Mouse (Mus musculus): ENCODE data around the gene Fam169b.

Gene Fam169b

GRCm38 (mm10) chr7:68273515-68273914 is at the start of gene Fam169b:
TSS of gene Fam169b (plus strand) at chr7:68273839.
- no peak for DNase-seq (ENCODE audit: low read depth)

GRCm38 (mm10) chr7:68224006-68224405 is 49.6 kb upstream of the Fam169b start:
- no peak for DNase-seq (ENCODE audit: low read depth)

DNA sequence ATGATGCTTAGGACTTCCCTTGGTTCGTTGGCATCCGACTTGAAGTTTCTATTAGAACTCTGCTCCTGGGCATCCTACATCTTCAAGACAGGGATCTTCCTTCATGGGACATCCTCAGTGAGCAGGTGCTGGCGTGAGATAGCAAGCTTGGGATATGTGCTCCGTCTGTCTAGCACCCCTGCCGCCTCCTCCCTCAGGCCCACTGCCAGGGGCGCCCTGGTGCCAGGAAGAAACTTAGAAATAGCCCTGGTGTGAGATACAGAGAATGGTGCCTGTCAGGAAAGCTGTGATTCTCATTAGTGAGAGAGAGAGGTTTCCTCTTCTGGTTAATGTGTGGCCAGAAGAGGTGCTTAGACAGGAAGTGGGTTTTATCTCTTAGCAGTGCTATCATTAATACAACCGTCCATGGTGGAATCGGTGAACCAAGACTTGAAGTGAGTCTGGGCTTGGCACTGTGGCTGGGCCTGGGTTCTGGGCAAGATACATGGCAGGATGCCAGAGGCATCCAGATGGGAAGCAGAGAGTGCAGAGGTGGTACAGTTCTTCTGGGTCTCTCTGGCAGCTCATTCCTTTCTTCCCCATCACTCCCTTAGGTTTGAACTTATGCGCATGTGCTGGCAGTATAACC is 48.1 kb upstream of the Fam169b start:
- peak; percentile 64 for DNase-seq (ENCODE audit: low read depth)

GRCm38 (mm10) chr7:68227021-68227420 is 46.6 kb upstream of the Fam169b start:
- no peak for DNase-seq (ENCODE audit: low read depth)

DNA sequence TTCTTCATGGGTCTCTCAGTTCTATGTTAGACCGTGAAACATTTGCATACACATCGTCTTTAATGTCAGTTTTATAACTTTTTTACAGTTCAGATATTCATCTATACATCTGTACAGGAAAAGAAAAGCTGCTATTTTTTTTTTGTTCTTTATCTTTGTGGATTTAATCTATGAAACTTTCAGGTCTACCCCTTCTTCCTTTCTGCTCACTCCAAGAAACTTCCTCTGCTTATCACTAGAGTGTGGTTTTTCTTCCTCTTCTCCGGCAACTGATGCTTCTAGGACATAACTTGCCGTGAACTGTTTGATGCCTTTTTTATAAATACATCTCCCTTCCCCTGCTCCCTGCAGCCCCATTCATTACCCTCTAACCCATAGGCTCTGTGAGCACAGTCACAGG is 46.0 kb upstream of the Fam169b start:
- peak; percentile 37 for DNase-seq (ENCODE audit: low read depth)

GRCm38 (mm10) chr7:68228491-68228890 is 45.1 kb upstream of the Fam169b start:
- no peak for DNase-seq (ENCODE audit: low read depth)

DNA sequence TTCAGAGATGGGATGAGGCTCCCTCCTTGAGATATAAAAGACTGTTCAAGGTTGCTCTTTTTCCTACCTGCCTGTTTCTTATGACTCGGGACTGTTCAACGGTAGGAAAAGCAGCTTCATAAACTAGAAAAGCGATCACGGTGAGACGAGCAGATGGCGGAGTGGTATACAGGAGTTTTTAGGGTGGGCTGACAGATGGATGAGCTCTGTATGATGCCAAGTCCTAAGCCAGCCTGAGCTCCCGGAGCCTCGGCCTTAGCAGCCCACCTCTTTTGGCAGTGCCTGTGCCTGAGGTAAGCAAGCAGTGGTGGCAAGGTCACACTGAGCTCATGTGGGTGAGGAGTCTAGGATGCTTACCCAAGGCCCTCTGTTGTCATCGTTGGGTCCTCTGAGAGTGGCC is 42.8 kb upstream of the Fam169b start:
- DNase-seq (ENCODE audit: low read depth): no peak

DNA sequence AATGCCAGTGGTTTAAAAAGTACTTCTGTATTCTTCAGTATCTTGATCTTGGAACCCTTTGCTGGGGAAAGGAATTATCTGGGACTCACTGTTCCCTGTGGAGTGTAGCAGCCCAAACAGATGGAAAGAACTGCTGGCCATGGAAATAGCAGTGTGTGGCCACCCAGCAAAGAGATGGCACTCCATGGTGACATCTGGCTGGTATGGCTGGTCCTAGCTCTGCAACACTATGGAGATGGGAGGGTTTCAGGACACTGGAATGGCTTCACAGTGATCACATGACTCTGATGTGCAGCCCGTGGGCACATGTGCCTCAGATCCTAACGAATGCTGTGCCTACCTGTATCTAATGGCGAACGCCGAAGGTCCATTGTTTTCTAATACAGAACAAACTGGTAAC is 41.1 kb upstream of the Fam169b start:
- DNase-seq (ENCODE audit: low read depth): no peak

GRCm38 (mm10) chr7:68233619-68234223 is 39.9 kb upstream of the Fam169b start:
- no peak for DNase-seq (ENCODE audit: low read depth)

DNA sequence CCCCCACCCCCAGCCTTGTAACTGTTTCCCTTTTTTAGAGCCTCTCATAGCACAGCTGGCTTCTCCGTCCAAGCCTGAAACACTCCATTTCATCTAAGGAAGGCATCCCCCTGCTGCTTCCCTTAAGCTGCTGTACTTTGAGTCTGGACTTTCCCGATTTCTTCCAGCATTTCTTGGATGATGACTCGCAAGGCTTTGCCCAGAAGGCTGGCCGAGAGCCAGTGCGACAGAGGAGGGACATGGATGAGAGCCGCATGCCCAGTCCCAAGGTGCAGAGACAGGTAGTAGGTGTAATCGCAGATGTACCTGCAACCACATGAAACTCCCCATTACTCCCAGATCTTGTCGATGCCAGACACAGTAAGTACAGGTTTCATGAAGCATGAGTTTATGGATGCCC is 36.8 kb upstream of the Fam169b start:
- DNase-seq (ENCODE audit: low read depth): no peak

DNA sequence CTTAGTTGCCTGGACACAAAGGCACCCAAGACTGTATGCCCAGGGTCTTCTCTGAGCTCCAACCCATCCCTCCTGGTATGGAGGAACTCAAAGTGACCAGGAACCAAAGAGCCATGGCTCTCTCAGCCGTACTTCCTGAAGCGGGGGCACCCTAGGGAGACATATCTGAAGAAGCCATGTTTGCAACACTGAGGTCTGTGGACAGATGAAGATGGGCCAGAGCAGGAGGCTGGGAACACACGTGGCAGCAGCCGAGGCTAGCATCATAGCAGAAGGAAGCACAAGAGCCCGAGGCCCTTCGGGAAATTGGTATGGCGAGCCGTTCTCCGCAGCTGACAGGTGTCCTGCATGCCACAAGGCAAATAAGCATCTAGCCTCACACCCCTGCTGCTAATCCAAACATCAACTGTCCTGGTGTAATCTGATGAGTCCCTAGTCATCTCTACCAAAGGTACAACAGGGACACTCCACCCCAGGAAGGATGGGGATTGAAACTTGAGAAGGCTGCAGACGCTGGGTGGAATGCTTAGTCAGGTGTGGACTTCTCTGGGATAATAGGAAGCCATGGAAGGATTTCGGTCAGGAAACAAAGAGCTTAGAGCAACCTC is 34.3 kb upstream of the Fam169b start:
- DNase-seq (ENCODE audit: low read depth): no peak

- DNase-seq (ENCODE audit: low read depth): no peak
Observed at GRCm38 (mm10) chr7:68241205-68241604, 32.4 kb upstream of the Fam169b start.

DNA sequence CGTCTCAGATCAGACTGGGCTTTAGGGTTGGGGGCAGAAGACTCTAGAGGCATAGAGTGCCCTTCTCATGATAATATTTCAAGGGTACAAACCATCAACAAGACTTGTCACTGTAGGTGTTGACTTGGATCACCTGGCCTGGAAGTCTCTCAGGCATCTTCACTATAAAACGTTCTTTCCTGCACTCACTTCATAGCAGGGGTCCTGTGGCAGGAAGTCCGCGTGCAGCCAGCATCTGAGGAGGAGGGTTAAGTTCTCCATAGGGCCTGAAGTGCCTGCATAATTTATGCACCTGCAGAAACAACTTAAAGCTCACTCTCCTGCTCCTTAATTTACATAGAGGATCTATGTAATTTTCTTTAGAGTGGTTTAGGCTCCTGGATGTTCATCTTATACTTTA is 28.0 kb upstream of the Fam169b start:
- DNase-seq (ENCODE audit: low read depth): no peak

- no peak for DNase-seq (ENCODE audit: low read depth)
Observed at GRCm38 (mm10) chr7:68246249-68246648, 27.4 kb upstream of the Fam169b start.

GRCm38 (mm10) chr7:68250411-68250810 is 23.2 kb upstream of the Fam169b start:
- peak; percentile 84 for DNase-seq (ENCODE audit: low read depth)

DNA sequence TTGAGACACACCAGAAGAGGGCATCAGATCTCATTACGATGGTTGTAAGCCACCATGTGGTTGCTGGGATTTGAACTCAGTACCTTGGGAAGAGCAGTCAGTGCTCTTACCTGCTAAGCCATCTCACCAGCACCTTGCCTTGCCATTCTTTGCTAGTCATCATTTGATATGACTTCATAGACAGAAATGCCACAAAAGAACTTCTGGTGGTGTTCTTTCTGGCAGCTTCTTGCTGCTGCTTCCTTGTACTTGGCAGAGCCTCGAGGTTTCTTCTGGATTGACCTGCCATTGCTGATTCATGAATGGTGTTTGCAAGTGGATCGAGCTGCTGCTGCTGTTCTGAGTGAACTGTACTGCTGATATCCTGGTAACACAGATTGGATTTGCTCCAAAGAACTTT is 22.7 kb upstream of the Fam169b start:
- DNase-seq (ENCODE audit: low read depth): peak; percentile 64

GRCm38 (mm10) chr7:68257767-68258166 is 15.9 kb upstream of the Fam169b start:
- peak; percentile 40 for DNase-seq (ENCODE audit: low read depth)

DNA sequence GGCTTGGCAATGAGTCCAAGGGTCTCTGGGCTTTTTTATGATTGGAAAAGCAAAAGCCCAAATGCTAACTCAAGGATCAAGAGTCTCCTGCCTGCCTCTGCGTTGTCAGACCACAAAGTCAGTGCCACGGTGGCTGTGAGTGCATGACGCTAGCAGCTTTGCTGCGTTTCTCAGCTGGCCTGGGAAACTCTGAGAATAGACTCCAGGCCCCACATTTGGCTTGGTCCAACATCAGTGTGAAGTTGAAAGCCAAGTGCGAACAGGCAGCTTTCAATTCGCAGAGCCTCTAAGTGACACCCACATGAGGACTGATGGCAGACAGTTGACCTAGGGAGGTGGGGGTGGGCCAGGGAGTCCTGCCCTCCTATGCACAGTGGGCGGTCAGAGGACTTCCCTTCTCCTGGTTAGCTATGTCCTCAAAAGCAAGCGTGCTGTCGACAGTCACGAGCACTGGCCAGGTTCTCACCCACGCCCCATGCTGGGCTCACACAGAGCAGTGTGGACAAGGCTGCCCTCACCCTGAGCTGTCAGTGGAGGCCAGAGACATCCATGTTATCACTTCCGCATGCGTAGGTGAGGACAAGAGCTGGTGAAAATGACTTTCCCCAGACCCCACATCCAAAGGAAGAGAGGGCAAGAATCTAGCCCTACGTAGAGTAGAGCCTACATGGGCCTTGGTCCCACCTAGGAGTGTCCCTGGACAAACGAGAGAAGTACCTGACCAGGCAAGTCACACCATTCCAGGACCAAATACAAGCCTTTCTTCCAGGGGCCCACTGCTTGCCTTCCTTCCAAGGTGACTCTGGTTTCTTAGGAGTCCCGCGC is 15.1 kb upstream of the Fam169b start:
- DNase-seq (ENCODE audit: low read depth): peak; percentile 26

- DNase-seq (ENCODE audit: low read depth): no peak
Observed at GRCm38 (mm10) chr7:68259523-68260081, 14.0 kb upstream of the Fam169b start.

- no peak for DNase-seq (ENCODE audit: low read depth)
Observed at GRCm38 (mm10) chr7:68262612-68263200, 10.9 kb upstream of the Fam169b start.

DNA sequence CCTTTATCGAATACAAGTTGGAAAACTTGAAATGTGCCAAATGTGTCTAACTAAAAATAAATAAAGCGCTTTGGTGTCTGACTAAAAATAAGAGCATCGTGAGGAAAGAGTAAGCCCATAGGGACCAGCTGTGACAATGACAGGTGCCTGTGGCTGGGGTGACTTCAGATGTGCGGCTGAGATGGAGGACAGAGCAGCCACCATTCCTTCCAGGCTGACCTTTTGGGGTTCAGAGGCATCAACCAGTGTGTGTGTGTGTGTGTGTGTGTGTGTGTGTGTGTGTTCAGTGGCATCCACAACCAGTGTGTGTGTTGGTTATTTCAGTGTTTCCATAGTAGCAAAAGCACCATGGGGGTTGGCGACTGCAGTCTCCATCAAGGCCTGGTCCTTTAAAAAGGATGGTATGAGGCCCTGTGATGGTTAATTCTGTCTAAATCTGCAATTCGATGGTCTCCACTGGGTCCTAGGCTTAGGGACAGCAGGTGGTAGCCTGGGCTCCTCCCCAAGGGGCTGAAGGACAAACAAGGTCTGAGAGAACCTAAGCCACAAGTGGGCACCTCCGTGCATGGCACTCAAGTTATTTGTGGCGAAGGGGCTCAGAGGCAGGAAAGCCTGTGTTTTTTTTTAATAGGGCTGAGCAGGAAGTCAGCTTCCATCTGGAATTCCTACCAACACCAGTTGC is 10.2 kb upstream of the Fam169b start:
- DNase-seq (ENCODE audit: low read depth): peak; percentile 55

Data from induced T-regulatory cell, adult 2 months (primary cell).